In the genomic region with DNA sequence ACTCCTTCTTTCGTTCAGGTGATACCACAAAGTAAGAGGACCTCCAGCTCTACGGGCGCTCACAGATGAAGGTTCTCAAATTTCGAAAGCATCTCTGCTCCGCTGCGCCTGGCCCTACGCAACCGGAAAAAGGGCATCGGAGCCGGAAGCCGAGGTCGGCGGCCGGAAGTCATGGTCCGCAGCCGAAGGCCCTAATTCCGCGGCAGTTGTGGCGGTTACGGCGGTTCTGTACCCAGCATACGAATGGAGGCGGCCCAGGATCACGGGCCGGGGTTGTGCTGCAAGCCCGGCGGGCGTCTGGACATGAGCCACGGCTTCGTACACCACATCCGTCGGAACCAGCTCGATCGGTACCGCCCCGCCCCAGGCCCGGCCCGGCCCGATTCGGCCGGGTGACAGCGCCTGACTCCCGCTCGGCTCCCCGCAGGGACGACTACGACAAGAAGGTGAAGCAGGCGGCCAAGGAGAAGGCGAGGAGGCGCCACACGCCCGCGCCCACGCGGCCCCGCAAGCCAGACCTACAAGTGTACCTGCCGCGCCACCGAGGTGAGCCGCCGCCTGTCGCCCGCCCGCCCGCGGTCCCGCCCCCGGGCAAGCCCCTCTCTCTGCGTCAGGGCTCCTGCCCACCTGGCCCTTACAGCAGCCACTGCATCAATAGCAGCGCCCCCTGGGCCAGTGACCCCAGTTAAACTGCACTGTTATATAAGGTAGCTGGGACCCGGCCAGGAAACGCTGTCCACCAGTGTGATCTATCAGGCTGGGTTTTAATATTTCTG, we compare ENCODE assay signal across 8 mouse cellular contexts. TPM values are rescaled to one million over a fixed set of nuclear protein-coding genes. Genes with fewer than 3 reads are reported as not detected.
A peak's percentile ranks its signal among the peaks of the same experiment; 100 is the strongest.
DNase-seq lines count a peak whose midpoint lies in the region; ATAC-seq and TF ChIP-seq lines count a peak whose summit lies in the region.

TSS of gene 0610030E20Rik (plus strand) at position 152 of the 776 bp plus-strand sequence.

- H3K9ac ChIP-seq in ES-Bruce4 (ENCODE audit: low read depth, poor library complexity, severe bottlenecking), result peak within 1 kb of the TSS; percentile 88
- peak within 1 kb of the TSS; percentile 96 for H3K9ac ChIP-seq in forebrain, embryonic 13.5 days
- H3K9ac ChIP-seq in lung, embryonic 14.5 days, result peak within 1 kb of the TSS; percentile 90

- no peaks in the 10 kb centered on the region for H3K27me3 ChIP-seq in ES-Bruce4 (ENCODE audit: control insufficient read depth, insufficient read depth, low read length, poor library complexity, severe bottlenecking)
- H3K27me3 ChIP-seq in forebrain, embryonic 13.5 days, result no peaks in the 10 kb centered on the region
- no peaks in the 10 kb centered on the region for H3K27me3 ChIP-seq in lung, embryonic 14.5 days (ENCODE audit: insufficient read depth, low read length)

- no peak for TF ChIP-seq EP300 in ES-Bruce4 (IDR thresholded peaks at IDR 0.05; ENCODE audit: insufficient read depth, low read depth, low read length)

- H3K36me3 ChIP-seq in ES-Bruce4 (ENCODE audit: control insufficient read depth, insufficient read depth, low read length, poor library complexity, severe bottlenecking), result peaks cover 12% of the 10 kb centered on the region
- H3K36me3 ChIP-seq in forebrain, embryonic 13.5 days (ENCODE audit: poor library complexity, severe bottlenecking), result peaks cover 30% of the 10 kb centered on the region
- H3K36me3 ChIP-seq in lung, embryonic 14.5 days (ENCODE audit: insufficient read depth), result peaks cover 31% of the 10 kb centered on the region

- ATAC-seq in cerebellum, adult (ENCODE audit: insufficient number of reproducible peaks, low FRiP score, low TSS enrichment), result peak; percentile 66
- peak; percentile 72 for ATAC-seq in forebrain, embryonic 13.5 days
- ATAC-seq in lung, embryonic 14.5 days (ENCODE audit: insufficient read depth), result peak; percentile 64
- ATAC-seq in neutrophil, adult 5-6 weeks (ENCODE audit: extremely low read depth, insufficient number of reproducible peaks, low FRiP score, poor library complexity, severe bottlenecking), result peak; percentile 59

- no peaks in the 10 kb centered on the region for H3K4me1 ChIP-seq in ES-Bruce4 (ENCODE audit: control insufficient read depth, insufficient read depth, low read length)
- H3K4me1 ChIP-seq in forebrain, embryonic 13.5 days, result peaks cover 55% of the 10 kb centered on the region
- peaks cover 8% of the 10 kb centered on the region; the same call in 1 of the 2 replicates for H3K4me1 ChIP-seq in lung, embryonic 14.5 days (ENCODE audit: insufficient read depth)

- TF ChIP-seq CTCF in ES-Bruce4 (IDR thresholded peaks at IDR 0.05; ENCODE audit: low read depth, low read length), result peak; percentile 34
- peak; percentile 37; the same call in 1 of the 2 replicates for TF ChIP-seq CTCF in lung, embryonic 14.5 days (IDR thresholded peaks at IDR 0.05; ENCODE audit: low read depth)

- intact Hi-C loops in heart, postnatal 10 days (cut with DNase I), result no loop called here

- under 1% methylated on average over 68 of the region's 72 CpGs for WGBS in forebrain, embryonic 13.5 days
- WGBS in lung, embryonic 14.5 days, result under 1% methylated on average over 70 of the region's 72 CpGs

- TF ChIP-seq POLR2A in ES-Bruce4 (IDR thresholded peaks at IDR 0.05; ENCODE audit: insufficient read depth, low read length), result no peak

- H3K27ac ChIP-seq in ES-Bruce4 (ENCODE audit: insufficient read depth, low read length), result no peak within 1 kb of the TSS
- peak within 1 kb of the TSS; percentile 77 for H3K27ac ChIP-seq in forebrain, embryonic 13.5 days
- H3K27ac ChIP-seq in lung, embryonic 14.5 days (ENCODE audit: low read depth), result peak within 1 kb of the TSS; percentile 94

- peak within 1 kb of the TSS; percentile 89 for H3K4me2 ChIP-seq in forebrain, embryonic 13.5 days
- peak within 1 kb of the TSS; percentile 69 for H3K4me2 ChIP-seq in lung, embryonic 14.5 days

- no peaks in the 10 kb centered on the region for H3K9me3 ChIP-seq in ES-Bruce4 (replicated peaks; ENCODE audit: control insufficient read depth, insufficient read depth, low read length, poor library complexity, severe bottlenecking)
- no peaks in the 10 kb centered on the region for H3K9me3 ChIP-seq in forebrain, embryonic 13.5 days (replicated peaks)
- no peaks in the 10 kb centered on the region for H3K9me3 ChIP-seq in lung, embryonic 14.5 days (ENCODE audit: low read depth, low read length)

- DNase-seq in heart, postnatal 10 days, result peak; percentile 82
- DNase-seq in kidney, postnatal 4 days, result peak; percentile 81 to 88
- peak; percentile 88 for DNase-seq in lung, embryonic 14.5 days
- peak; percentile 76 for DNase-seq in thymus, postnatal 0 days (ENCODE audit: low spot score)

- peak within 1 kb of the TSS; percentile 59 for H3K4me3 ChIP-seq in ES-Bruce4 (ENCODE audit: low read depth, low read length)
- H3K4me3 ChIP-seq in forebrain, embryonic 13.5 days, result peak within 1 kb of the TSS; percentile 87
- peak within 1 kb of the TSS; percentile 92 for H3K4me3 ChIP-seq in lung, embryonic 14.5 days (ENCODE audit: low read depth, low read length)

RNA-seq across cellular contexts. Expression of gene 0610030E20Rik, which starts in this region (rescaled TPM):
- 18.1 and 18.4 TPM in 2 replicates for polyA plus RNA-seq in ES-Bruce4 (2011; ENCODE audit: insufficient read depth, insufficient read length, low read depth, missing spikeins)
- 27.2 and 28.2 TPM in 2 replicates for polyA plus RNA-seq in forebrain, embryonic 13.5 days (2015; fragmentation: Nextera tagmentation; extraction: Ambion mirVana)
- total RNA-seq in heart, postnatal 10 days (2021), result 10 to 100 TPM; 13.4 to 13.9 TPM
- polyA plus RNA-seq in lung, embryonic 14.5 days (2014; fragmentation: Nextera tagmentation; extraction: Ambion mirVana), result 25.5 and 29.7 TPM in 2 replicates
- total RNA-seq in neutrophil, adult 5-6 weeks (2017), result 44.6 and 44.9 TPM in 2 replicates
- polyA plus RNA-seq in thymus, postnatal 0 days (2015; fragmentation: Nextera tagmentation; extraction: Ambion mirVana), result 31.7 and 32.5 TPM in 2 replicates
